Mouse (Mus musculus) layer of hippocampus, postnatal 25 days (tissue): ENCODE measurements around the gene Agpat4. TPM values are rescaled to one million over a fixed set of nuclear protein-coding genes. Genes with fewer than 3 reads are reported as not detected.
"Not testable (repeated sequence)": the region's sequence is repeated elsewhere in the genome, so short reads cannot be mapped to it uniquely, and the experiment has no call there.

Experiments
- DNase-seq, 2 experiments: peaks; one replicate each; pipeline ENCODE4 v3.0.0; 2022; ENCODE audit warnings: mixed read lengths in 2 of 2, low spot score in 1 of 2; ENCODE audit errors: extremely low spot score in 1 of 2
- total RNA-seq, 2 experiments: library from RNA; stranded (reverse); gene quantifications; 2 replicates each; pipeline ENCODE4 v1.2.3; 2021

The Agpat4 gene
- total RNA-seq, 2 experiments from 2014 or later, result 72.5 to 74.5 TPM

DNA sequence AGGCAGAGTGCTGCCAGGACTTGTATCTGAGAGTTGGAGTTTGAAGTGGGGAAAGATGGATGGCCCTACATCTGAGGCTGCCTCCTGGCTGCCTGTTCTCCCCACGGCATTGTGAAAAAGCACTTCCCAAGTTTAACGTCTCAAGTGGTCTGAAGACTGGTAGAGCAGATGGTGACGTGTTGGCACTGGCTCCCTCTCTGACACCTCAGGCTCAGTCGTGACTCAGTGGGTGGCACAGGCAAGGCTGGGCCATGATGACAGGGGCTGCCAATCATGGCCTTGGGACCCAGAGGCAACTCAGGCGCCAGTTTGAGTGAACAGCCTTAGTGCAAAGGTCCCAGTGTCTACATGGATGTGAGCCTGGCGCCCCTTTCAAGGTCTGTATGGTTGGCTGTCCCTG, 103.4 kb downstream of the Agpat4 start:
- no peak for DNase-seq

DNA sequence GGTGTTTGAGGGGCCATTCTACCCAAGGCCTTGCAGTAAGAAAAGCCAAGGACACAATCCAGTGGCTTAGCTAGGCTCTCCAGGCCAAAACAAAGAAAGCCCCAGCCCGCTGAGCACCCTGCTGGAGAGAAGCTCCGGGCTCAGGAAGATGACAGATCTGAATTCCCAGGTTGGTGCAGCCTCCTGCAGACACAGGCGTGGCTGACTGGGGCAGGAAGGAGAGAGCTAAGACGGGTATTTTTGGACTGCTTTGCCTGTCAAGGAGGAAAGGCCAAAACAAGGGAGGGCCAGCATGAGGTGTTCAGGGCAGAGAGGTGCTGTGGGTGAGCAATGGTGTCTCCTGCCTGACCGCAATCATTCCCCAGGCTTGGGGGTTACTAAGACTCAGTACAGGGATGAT, 105.2 kb downstream of the Agpat4 start:
- DNase-seq, result no peak

DNA sequence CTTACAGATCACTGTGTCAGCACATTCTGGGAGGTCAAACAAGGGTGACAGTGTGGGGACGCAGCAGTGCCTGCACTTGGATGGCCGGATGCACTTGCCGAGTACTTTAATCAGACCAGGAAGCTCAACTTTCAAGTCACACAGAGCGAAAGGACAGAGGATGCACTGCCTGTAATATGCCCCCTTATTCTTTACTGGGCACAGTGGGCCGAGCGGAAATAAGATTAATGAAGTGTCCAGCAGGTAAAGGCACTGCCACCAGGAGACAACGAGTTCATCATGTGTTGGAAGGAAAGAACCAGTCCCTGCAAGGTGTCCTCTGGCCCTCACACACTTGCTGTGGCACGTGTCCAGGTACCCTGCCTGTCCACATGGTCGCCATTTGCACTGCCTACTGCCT, 105.6 kb downstream of the Agpat4 start:
- no peak for DNase-seq

DNA sequence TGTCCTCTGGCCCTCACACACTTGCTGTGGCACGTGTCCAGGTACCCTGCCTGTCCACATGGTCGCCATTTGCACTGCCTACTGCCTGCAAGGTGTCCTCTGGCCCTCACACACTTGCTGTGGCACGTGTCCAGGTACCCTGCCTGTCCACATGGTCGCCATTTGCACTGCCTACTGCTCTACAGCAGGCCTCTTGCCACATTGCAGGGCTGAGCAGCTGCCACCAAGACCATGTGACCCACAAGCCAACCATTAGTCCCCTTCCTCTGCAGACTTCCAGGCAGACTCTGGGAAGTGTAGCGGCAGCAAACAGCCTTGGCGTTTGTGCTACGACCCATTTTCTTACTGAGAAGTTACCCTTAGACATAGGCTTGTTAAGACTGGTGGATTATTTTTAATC, 106.0 kb downstream of the Agpat4 start:
- not testable (repeated sequence) for DNase-seq

DNA sequence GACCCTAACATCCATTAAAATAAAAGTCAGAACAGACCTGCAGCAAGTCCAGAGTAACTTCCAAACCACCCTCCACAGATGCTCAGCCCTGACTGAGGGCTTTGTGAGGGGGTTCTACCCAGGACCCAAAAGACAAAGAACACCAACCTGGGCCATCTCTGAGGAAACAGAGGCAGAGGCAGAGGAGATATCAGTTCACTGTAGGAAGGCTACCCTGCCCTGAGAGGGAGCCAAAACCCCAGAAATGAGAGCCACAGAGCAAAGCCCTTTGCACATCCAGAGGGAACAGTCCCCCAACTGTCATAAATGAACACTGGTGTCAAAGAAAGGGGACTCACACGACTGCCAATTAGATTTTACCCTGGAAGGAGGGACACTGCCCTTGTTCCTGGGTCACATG, 106.7 kb downstream of the Agpat4 start:
- DNase-seq, result no peak

DNA sequence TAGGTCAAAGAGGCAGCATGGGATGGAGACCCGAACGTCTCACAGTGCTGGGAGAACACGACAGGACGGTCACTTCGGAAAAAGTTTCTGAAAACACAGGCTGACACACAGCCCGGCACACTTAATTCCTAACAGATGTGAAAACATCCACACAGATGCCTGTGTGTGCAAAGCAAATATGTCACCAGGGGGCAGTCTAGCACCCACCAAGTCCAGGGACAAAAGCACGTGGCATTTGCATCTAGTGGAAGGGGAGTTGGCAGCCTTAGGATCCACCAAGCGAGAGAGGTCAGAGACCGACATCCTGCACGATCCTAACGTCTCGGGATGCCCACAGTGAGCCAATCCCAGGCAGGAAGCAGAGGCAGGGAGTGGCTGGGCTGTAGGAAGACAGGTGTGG, 108.0 kb downstream of the Agpat4 start:
- no peak for DNase-seq

DNA sequence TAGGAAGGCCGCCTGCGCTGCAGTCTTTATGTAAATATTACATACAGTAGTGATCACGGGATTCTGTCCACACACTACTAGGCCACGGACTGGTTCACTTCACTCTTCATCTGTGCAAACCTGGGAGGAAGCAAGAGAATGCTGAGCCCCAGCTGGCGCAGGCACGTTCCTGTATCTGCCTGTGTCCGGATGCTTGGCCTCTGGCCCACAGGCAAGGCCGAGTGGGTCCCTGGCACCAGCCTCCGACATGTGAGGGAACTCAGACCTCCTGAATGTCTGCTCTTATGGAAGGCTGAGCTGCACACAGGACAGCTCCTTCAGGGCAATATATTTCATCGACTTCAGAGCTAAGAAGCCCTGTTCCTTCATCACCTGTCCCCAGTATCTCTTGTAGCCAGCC, 109.5 kb downstream of the Agpat4 start:
- DNase-seq, result no peak

DNA sequence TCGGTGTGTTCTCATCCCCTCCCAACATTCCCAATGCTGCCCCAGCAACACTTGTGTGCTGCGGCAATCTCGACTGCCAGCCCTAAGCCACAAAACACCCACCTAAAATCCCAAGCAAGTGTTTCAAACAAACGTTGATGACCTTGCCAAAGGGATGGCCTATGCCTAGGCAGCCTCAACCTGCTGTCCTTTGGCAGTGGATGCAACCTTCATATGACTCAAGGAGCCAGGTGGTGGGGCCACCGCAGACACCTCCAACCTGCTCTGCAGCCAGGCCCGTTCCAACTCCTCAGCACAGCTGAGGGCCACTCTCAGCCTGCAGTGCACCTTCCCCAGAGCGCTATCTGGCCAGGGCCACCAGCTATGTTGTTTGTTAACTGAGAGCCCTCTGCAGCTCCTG, 110.0 kb downstream of the Agpat4 start:
- no peak for DNase-seq

DNA sequence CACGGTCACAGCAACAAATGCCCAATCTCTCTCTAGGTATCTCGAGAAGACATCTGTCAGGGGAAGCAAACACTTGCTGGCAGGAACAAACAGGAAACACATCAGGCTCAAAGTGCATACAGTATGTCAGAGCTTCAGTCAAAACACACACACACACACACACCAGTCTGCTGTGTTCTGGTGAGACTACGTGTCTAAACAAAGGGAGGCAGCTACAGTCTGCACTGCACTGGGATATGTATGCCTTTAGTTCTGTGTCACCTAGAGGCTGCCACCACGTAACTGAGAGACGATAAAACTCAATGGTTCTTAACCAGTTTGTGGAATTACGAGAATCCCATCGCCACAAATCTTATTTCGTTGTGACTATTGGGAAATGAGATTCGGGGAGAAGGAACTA, 111.3 kb downstream of the Agpat4 start:
- DNase-seq, result no peak

DNA sequence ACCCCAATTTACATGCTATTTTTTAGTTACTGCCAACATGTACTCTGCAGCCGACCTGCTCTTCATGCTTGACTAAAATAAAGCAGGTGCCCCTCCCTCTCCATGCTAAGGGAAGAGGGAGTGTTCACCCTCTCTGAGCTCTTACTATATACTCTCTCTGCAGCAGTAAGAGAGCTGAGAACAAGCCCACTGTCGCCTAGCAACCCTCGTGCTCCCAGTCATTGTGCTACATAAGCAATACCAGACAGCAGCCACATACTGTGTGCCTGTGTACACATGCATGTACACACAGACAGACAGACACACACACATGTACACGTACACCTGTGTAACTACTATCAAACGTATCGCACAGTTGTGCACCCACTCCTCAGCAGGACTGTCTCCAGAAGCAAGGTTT, 111.7 kb downstream of the Agpat4 start:
- no peak for DNase-seq

DNA sequence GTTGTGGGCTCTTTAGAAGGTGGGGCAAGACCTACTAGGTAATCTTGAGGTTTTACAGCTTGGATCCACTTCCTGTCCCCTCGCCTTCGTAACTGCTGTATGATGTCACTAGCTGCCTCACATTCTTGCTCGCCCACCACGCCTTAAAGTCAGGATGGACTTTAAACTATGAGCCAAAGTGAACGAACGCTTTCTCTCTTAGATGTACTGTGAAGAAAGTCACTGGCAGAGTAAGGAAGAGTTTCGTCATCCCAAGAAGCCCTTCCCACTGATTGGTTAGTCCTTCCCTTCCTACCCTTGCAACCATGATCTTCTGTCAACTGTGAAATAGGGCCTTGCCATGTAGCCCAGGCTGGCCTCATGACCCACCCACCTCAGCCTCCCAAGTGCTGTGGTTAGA, 112.6 kb downstream of the Agpat4 start:
- DNase-seq, result no peak

DNA sequence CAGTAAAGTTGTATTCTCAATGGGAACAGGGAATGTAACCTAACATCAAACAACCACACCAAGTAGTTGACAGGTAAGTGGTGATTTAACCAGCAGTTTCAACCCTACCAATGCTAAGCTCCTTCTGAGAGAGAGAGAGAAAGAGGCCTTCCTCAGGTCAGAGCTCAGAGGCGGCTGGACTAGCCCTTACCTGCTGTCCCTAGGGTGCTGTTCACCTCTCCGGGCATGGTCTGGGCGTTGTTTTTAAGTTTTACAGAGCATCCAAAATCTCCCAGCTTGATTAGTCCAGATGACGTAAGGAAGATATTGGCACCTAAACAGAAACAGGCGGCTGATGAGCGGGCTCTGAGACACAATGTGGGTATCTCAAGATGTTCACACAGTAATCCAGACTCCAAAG, 114.2 kb downstream of the Agpat4 start:
- DNase-seq, result no peak

DNA sequence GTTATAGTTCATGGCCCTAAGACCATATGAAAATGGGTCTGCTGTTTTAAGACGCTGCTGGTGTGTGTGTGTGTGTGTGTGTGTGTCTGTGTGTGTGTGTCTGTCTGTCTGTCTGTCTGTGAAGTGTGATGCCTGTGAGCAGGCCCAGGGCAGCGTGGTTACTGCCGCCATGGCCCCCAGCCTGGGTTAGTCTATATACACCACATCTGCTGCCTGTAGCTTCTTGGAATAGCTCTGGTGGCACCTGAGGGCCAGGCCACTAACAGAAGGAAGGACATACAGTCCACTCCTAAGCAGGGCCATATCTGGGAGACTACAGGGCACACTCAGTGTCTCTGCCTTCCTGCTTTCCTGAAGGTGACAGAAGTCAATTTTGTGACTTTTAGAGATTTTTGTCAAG, 122.2 kb downstream of the Agpat4 start:
- no peak for DNase-seq

DNA sequence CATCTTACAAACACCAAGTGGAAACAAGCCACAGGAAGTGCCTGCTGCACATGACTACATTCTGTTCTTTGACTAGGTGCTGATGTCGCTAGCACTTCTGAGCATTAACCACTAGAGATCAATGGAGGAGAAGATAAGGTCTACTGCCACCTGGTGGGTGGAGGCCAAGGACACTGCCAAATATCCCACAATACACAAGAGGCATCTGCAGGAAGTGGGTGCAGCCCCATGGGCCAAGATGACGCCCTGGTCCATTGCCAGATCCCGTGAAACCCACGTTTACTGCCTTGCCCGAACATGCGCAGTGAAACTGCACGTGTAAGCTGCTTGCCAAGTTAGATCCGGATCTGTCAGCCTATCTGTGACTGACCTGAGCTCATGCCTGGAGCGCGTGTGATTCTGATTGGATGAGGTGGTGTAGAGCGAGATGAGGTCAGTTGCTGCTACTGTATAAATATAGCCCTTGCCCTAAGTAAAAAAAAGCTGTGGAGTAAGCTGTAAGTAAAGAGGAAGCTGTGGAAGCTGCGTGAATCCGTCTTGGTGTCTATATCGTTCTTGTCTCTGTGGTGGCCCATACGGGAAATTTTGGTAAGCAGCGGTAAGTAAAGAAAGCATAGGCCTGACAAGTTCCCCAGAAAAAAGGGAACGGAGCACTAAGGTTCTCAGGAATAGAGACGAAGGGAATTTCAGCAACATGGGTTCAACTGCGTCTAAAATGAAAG, 131.4 kb downstream of the Agpat4 start:
- DNase-seq, result no peak

DNA sequence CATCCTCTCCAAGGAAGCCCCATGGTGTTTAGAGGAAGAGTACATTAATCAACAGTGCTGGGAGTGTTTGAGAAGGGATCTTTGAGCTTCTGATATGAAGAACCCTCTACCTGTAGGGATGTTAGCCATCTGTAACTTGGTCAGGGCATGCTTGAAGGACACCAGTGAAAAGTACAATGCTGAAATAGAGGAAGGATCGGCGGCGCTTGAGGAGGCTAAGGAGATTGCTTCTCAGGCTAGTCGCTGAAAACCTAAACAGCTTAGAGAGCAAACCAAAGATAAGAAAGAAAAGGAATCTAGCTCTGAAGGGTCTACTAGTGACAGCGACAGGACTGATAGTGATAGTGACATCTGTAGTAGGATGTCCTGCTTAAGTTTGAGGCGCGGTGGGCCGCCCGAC, 132.1 kb downstream of the Agpat4 start:
- DNase-seq, result no peak

DNA sequence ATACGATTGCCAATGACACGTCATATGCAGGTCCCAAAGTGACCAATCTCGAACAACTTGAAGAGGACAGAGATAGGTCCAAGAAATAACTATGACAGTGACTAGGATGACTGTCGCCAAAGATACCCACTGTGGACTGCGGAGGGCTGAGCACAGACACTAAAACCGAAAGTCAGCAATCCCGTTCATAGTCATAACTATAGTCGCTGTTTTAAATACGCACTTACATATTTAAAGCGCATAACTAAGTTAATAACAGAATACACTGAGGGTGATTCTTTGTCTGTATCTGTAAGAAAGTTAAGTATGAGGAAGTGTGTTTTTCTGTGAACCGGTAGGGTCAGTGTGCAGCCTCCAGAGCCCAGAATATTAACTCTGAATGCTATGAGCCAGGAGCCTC, 137.6 kb downstream of the Agpat4 start:
- DNase-seq, result no peak

DNA sequence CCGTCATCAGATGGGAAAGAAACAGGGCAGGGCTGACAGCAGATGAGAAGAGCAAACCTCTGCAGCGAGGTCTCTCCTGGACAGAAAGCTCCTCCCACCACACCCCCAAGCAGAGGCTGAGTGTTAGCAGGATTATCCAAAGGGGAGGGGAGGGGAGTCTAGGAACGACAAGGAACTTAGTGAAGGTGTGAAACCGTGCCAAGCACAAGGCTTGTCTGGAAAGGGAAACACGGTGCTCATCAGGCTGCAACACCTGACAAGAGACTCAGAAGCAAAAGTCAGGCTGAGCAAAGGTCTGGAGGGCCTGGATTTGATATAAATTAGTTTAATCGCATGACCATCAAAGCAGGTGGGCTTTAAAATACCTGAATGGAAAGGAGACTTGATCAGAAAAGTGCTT, 140.0 kb downstream of the Agpat4 start:
- no peak for DNase-seq

DNA sequence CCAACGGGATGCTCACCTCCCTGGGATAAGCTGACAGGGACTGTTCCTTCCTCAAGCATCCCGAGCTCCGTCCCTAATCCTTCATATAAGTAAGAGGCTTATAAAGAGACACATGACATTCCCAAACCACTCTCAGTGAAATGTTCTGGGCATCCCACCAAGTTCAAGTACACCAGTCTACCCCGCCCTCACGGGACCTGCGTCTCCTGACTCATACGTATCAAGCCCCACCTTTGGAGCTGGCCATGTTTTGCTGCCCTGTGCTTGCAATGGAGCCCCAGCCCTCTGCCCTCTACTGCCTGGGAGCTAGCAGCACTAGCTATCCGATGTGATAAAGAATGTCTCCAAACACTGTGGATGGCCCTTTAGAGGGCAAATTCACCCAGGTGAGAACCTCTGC, 141.5 kb downstream of the Agpat4 start:
- DNase-seq, result no peak

DNA sequence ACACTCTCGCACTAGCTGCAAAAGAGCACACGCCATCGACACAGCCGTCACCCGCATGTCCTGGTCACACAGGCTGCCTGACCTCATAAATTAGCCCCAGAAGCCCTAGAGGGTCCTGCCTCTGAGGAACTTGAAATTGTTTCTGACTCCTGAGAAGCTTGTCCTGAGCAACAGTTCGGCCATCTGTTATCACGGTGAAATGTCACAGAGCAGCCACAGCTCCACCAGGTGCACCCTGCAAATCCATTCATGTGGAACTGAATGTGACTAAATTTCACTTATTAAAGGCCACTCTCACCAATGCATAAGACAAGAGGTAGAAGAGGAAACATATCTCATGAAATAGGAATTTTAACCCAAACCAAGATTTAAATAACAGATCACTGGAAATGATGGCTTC, 142.9 kb downstream of the Agpat4 start:
- DNase-seq, result no peak

DNA sequence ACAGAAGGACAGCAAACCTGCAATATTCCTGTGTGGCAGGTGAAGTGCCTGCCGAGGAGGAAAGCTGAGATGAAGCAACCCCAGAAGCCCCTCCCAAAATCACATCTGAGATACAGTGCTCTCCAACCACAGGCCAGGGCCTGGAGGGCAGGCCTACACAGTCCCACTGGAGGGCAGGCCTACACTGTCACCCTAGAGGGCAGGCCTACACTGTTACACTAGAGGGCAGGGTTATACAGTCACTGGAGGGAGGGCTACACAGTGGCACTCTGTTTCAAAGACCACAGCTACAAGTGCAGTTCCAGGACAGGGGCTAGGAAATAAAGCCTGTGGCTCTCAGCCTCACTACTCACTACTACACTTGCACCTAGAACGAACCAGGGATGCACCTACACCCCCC, 143.4 kb downstream of the Agpat4 start:
- no peak for DNase-seq

DNA sequence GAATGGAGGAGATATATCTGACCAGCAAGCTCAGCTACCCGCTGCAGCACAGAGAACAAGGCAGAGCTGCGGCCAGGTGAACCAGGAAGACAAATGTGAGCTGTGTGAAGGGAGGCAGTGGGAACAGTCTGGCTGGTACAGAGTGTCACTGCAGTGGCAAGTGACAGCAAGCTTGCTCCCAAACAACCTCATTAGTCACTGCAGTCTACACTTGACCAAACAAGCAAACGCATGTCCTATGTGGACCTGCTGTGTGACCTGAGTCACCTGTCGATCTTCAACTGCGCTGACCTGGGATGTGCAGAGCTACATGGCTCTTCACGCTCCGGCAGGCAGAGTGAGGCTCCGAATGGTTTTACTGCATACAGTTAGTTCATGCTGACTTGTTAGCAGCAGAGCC, 144.3 kb downstream of the Agpat4 start:
- no peak for DNase-seq

DNA sequence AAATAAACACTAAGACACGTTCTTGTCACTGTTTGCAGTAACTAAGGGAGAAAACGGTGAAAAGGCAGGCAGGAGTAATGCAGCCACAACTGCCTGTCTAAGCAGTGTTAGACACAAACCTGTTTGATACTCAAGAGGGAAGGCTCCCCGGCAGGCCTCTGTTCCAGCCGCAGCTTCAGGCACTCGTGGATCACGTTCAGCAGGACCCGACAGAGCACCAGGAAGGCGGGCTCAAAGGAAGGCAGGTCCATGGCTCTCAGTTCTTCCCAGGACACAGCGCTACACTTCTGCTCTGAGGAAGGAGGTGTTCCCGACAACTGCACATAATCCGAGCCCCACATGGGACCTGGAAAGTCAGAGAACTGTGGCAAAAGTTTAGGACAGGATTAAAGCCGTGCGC, 145.3 kb downstream of the Agpat4 start:
- DNase-seq, result no peak

DNA sequence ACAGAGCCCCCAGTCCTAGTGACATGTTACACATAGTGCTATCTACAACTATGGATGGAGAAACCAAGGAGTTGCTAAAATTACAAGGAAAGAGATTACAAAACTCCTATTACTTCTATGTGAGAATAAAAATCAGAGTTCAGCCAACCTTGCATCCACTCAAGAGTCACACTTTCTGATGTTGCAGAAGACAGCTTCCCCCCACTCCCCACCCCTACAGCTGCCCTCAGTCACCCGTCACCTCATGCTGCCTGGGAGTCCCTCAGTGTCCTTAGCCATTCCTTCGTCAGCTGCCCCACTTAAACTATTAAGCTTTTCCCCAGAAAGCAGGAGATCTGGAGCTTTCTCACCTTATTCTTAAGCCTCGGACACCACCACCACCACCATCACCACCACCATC, 145.8 kb downstream of the Agpat4 start:
- DNase-seq, result no peak
